Mouse (Mus musculus): ENCODE data around the gene Map4k1. TPM values are rescaled to one million over a fixed set of nuclear protein-coding genes. Genes with fewer than 3 reads are reported as not detected.

Gene Map4k1
- total and polyA plus RNA-seq, 3 experiments = 0.91 to 3.4 (median 1.1) TPM

GRCm38 (mm10) chr7:28939418-28940183 lies 42.2 kb upstream of the Map4k1 start:
- TF ChIP-seq CTCF (IDR thresholded peaks at IDR 0.05) (no peak), EP300 (IDR thresholded peaks at IDR 0.05; ENCODE audit: insufficient read depth, low read depth, low read length) (no peak), POLR2A (IDR thresholded peaks at IDR 0.05; ENCODE audit: insufficient read depth, low read depth, low read length) (no peak)
- intact Hi-C loops (cut with DNase I) = loop anchor here (2.0 to 5.0 kb wide), 2 partner anchors 23 to 33 kb away; no protein-coding TSS in a partner anchor
- peaks cover 57% of the 10 kb centered on the region for H3K4me1 ChIP-seq (ENCODE audit: control insufficient read depth, insufficient read depth, low read length)

GRCm38 (mm10) chr7:28941129-28941528 lies 40.7 kb upstream of the Map4k1 start:
- TF ChIP-seq EP300 (IDR thresholded peaks at IDR 0.05; ENCODE audit: insufficient read depth, low read depth, low read length) (0 out of 2 replicates have a peak, but pooled peaks have one; percentile 37), CTCF (IDR thresholded peaks at IDR 0.05) (no peak)
- peaks cover 52% of the 10 kb centered on the region for H3K36me3 ChIP-seq (ENCODE audit: control insufficient read depth, insufficient read depth, low read length)
- WGBS = 18% methylated on average over 4 of the region's 4 CpGs

More at GRCm38 (mm10) chr7:28939418-28940183, 42.2 kb upstream of the Map4k1 start:
- Histone ChIP-seq H3K79me2 (replicated peaks; ENCODE audit: control insufficient read depth, insufficient read depth, low read length) (peaks cover 10% of the 10 kb centered on the region), H3K27me3 (ENCODE audit: control insufficient read depth, insufficient read depth, low read length) (no peaks in the 10 kb centered on the region), H3K27ac (peak overlapping the region; percentile 82), H3K9ac (ENCODE audit: low read depth, low read length) (peak overlapping the region; percentile 69), H3K36me3 (ENCODE audit: control insufficient read depth, insufficient read depth, low read length) (peaks cover 56% of the 10 kb centered on the region), H3K4me3 (no peak overlapping the region)
- 34% methylated on average over 7 of the region's 7 CpGs for WGBS
- DNase-seq = no peak

GRCm38 (mm10) chr7:28941542-28941941 lies 40.3 kb upstream of the Map4k1 start:
- WGBS = 22% methylated on average over 4 of the region's 4 CpGs
- peak overlapping the region; percentile 59 for H3K9ac ChIP-seq (ENCODE audit: low read depth, low read length)
- H3K4me3 ChIP-seq = no peak overlapping the region
- H3K27me3 ChIP-seq (ENCODE audit: control insufficient read depth, insufficient read depth, low read length) = no peaks in the 10 kb centered on the region
- H3K36me3 ChIP-seq (ENCODE audit: control insufficient read depth, insufficient read depth, low read length) = peaks cover 55% of the 10 kb centered on the region
- TF ChIP-seq POLR2A (IDR thresholded peaks at IDR 0.05; ENCODE audit: insufficient read depth, low read depth, low read length) = no peak
- TF ChIP-seq CTCF (IDR thresholded peaks at IDR 0.05) = no peak
- TF ChIP-seq EP300 (IDR thresholded peaks at IDR 0.05; ENCODE audit: insufficient read depth, low read depth, low read length) = no peak
- peaks cover 58% of the 10 kb centered on the region for H3K4me1 ChIP-seq (ENCODE audit: control insufficient read depth, insufficient read depth, low read length)
- peak overlapping the region; percentile 82 for H3K27ac ChIP-seq
- no peak for DNase-seq
- intact Hi-C loops (cut with DNase I) = loop anchor here (2.0 kb wide), 1 partner anchor 25 kb away; no protein-coding TSS in a partner anchor
- H3K79me2 ChIP-seq (replicated peaks; ENCODE audit: control insufficient read depth, insufficient read depth, low read length) = peaks cover 7% of the 10 kb centered on the region

More at GRCm38 (mm10) chr7:28941129-28941528, 40.7 kb upstream of the Map4k1 start:
- Histone ChIP-seq H3K4me3 (no peak overlapping the region), H3K27me3 (ENCODE audit: control insufficient read depth, insufficient read depth, low read length) (no peaks in the 10 kb centered on the region), H3K9ac (ENCODE audit: low read depth, low read length) (0 out of 2 replicates have a peak overlapping the region, but pooled peaks have one; percentile 8), H3K27ac (peak overlapping the region; percentile 82), H3K4me1 (ENCODE audit: control insufficient read depth, insufficient read depth, low read length) (peaks cover 58% of the 10 kb centered on the region), H3K79me2 (replicated peaks; ENCODE audit: control insufficient read depth, insufficient read depth, low read length) (peaks cover 7% of the 10 kb centered on the region)
- DNase-seq = no peak
- intact Hi-C loops (cut with DNase I) = loop anchor here (2.0 kb wide), 1 partner anchor 24 kb away; no protein-coding TSS in a partner anchor

- no peak overlapping the region for H3K4me3 ChIP-seq
- H3K9ac ChIP-seq (ENCODE audit: low read depth, low read length) = no peak overlapping the region
- intact Hi-C loops (cut with DNase I) = loop anchor here (1.0 kb wide), 1 partner anchor 16 kb away; no protein-coding TSS in a partner anchor
- DNase-seq = no peak
- TF ChIP-seq POLR2A (IDR thresholded peaks at IDR 0.05; ENCODE audit: insufficient read depth, low read depth, low read length) (no peak), CTCF (IDR thresholded peaks at IDR 0.05) (no peak), EP300 (IDR thresholded peaks at IDR 0.05; ENCODE audit: insufficient read depth, low read depth, low read length) (no peak)
- H3K4me1 ChIP-seq (ENCODE audit: control insufficient read depth, insufficient read depth, low read length) = peaks cover 60% of the 10 kb centered on the region
- H3K79me2 ChIP-seq (replicated peaks; ENCODE audit: control insufficient read depth, insufficient read depth, low read length) = peaks cover 5% of the 10 kb centered on the region
- WGBS = 32% methylated on average over 5 of the region's 5 CpGs
- H3K27ac ChIP-seq = peak overlapping the region; percentile 91
- H3K27me3 ChIP-seq (ENCODE audit: control insufficient read depth, insufficient read depth, low read length) = no peaks in the 10 kb centered on the region
- peaks cover 53% of the 10 kb centered on the region for H3K36me3 ChIP-seq (ENCODE audit: control insufficient read depth, insufficient read depth, low read length)
These were observed 38.2 kb upstream of the Map4k1 start for GRCm38 (mm10) chr7:28943451-28944180.

- H3K9ac ChIP-seq (ENCODE audit: low read depth, low read length) = peak overlapping the region; percentile 28; the same call in 1 of the 2 replicates
- peaks cover 56% of the 10 kb centered on the region for H3K36me3 ChIP-seq (ENCODE audit: control insufficient read depth, insufficient read depth, low read length)
- H3K27me3 ChIP-seq (ENCODE audit: control insufficient read depth, insufficient read depth, low read length) = no peaks in the 10 kb centered on the region
- no peak for TF ChIP-seq POLR2A (IDR thresholded peaks at IDR 0.05; ENCODE audit: insufficient read depth, low read depth, low read length)
- TF ChIP-seq EP300 (IDR thresholded peaks at IDR 0.05; ENCODE audit: insufficient read depth, low read depth, low read length) = no peak
- no peak for TF ChIP-seq CTCF (IDR thresholded peaks at IDR 0.05)
- H3K79me2 ChIP-seq (replicated peaks; ENCODE audit: control insufficient read depth, insufficient read depth, low read length) = peaks cover 2% of the 10 kb centered on the region; the same call in 1 of the 2 replicates
- intact Hi-C loops (cut with DNase I) = loop anchor here (1.0 kb wide), 1 partner anchor 14 kb away; no protein-coding TSS in a partner anchor
- H3K27ac ChIP-seq = peak overlapping the region; percentile 91
- H3K4me3 ChIP-seq = no peak overlapping the region
- no peak for DNase-seq
- H3K4me1 ChIP-seq (ENCODE audit: control insufficient read depth, insufficient read depth, low read length) = peaks cover 55% of the 10 kb centered on the region
- 23% methylated on average over 6 of the region's 6 CpGs for WGBS
These were observed 37.0 kb upstream of the Map4k1 start for GRCm38 (mm10) chr7:28944756-28945415.

All from heart, adult 2 months (tissue).